In the genomic region with DNA sequence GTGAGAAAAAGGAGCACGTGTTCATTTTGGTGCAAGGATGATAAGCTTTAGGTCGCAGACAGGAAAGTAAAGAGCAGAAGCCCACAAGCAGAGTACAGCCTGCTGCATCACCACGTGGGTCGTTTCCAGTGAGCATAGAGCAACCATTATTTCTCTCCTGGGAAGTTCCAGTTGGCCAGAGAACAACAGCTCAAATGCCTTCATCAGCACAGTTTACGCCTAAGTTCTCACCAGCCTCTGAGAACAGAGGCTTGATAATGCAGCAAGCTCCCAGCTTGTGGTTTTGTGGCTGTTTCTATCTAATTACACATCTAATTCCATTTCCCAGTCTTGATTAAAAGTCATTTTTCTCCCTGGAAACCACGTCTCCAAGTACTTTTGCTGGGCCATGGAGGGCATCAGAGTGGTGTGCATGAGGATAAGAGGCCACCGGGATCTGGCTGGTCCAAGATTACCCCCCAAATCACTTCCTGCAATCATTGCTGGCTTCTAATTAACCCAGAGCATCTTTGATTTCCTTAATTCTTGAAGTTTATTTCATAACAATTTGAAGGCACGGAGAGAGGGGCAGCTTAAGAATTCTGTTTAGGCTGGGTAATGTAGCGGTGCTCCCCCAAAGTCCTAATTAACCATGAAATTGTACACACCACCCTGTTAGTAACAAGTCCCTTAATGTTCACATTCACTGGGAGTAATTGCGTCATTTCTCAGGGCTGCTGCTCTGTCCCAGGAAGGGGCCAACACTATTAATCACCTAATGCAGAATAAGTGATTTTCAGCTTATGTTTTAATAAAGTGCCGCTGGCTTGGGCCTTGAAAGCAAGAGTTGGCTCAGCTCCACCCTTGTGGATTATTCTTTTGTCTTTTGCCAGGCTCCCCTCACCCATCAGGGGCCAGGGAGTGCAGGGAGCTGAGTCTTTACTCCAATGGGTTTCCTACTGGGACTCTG, we compare ENCODE assay signal across 13 mouse cellular contexts.
DNase-seq lines count a peak whose midpoint lies in the region; ATAC-seq and TF ChIP-seq lines count a peak whose summit lies in the region.
"Had no signal": no experiment of that assay in that cellular context is flagged by ENCODE, and none has a peak within 500 bp of the region (broad histone marks: within the 10 kb centered on the region; RNA-seq: fewer than 3 reads in every experiment).

No protein-coding gene starts in this region.

- peak; percentile 68; the same call in 1 of the 2 replicates for ATAC-seq in embryonic facial prominence, embryonic 14.5 days (ENCODE audit: low read depth)
- ATAC-seq in lung, postnatal 0 days = peak; percentile 37
- peak; percentile 75 for ATAC-seq in forebrain, postnatal 0 days
- ATAC-seq in midbrain, postnatal 0 days (ENCODE audit: low FRiP score) = no peak

- no peaks in the 10 kb centered on the region for H3K9me3 ChIP-seq in embryonic facial prominence, embryonic 14.5 days (ENCODE audit: control insufficient read depth, low read length)
- H3K9me3 ChIP-seq in embryonic facial prominence, embryonic 10.5 days = no peaks in the 10 kb centered on the region
- no peaks in the 10 kb centered on the region for H3K9me3 ChIP-seq in lung, postnatal 0 days (ENCODE audit: low read length)
- no peaks in the 10 kb centered on the region for H3K9me3 ChIP-seq in forebrain, postnatal 0 days (ENCODE audit: low read length)
- H3K9me3 ChIP-seq in midbrain, postnatal 0 days (ENCODE audit: low read length) = no peaks in the 10 kb centered on the region
- H3K9me3 ChIP-seq: embryonic facial prominence, embryonic 13.5 days had no signal

- no peak for TF ChIP-seq CTCF in lung, postnatal 0 days (IDR thresholded peaks at IDR 0.05)
- TF ChIP-seq CTCF in forebrain, postnatal 0 days (IDR thresholded peaks at IDR 0.05; ENCODE audit: low read depth) = no peak
- no peak for TF ChIP-seq CTCF in midbrain, postnatal 0 days (IDR thresholded peaks at IDR 0.05)

- H3K27me3 ChIP-seq in embryonic facial prominence, embryonic 14.5 days (replicated peaks; ENCODE audit: control insufficient read depth, insufficient read depth, low read length) = no peaks in the 10 kb centered on the region
- no peaks in the 10 kb centered on the region for H3K27me3 ChIP-seq in embryonic facial prominence, embryonic 10.5 days (replicated peaks; ENCODE audit: low read depth, poor library complexity, severe bottlenecking)
- H3K27me3 ChIP-seq in lung, postnatal 0 days (replicated peaks; ENCODE audit: insufficient read depth, low read length) = no peaks in the 10 kb centered on the region
- H3K27me3 ChIP-seq in forebrain, postnatal 0 days (ENCODE audit: insufficient read depth, low read length) = no peaks in the 10 kb centered on the region
- H3K27me3 ChIP-seq in midbrain, postnatal 0 days (ENCODE audit: insufficient read depth, low read length) = no peaks in the 10 kb centered on the region

- H3K4me1 ChIP-seq in embryonic facial prominence, embryonic 14.5 days (ENCODE audit: control insufficient read depth, insufficient read depth, low read length) = 0 out of 2 replicates have a peak, but pooled peaks cover 3% of the 10 kb centered on the region
- H3K4me1 ChIP-seq in embryonic facial prominence, embryonic 10.5 days = peaks cover 7% of the 10 kb centered on the region; the same call in 1 of the 2 replicates
- H3K4me1 ChIP-seq in lung, postnatal 0 days (ENCODE audit: insufficient read depth, low read depth, low read length) = no peaks in the 10 kb centered on the region
- H3K4me1 ChIP-seq in forebrain, postnatal 0 days (ENCODE audit: insufficient read depth) = no peaks in the 10 kb centered on the region
- H3K4me1 ChIP-seq in midbrain, postnatal 0 days (ENCODE audit: insufficient read depth, low read length) = peaks cover 2% of the 10 kb centered on the region; the same call in 1 of the 2 replicates
- H3K4me1 ChIP-seq: embryonic facial prominence, embryonic 13.5 days had no signal

- no peaks in the 10 kb centered on the region for H3K36me3 ChIP-seq in embryonic facial prominence, embryonic 14.5 days (ENCODE audit: control insufficient read depth, insufficient read depth, low read length)
- no peaks in the 10 kb centered on the region for H3K36me3 ChIP-seq in embryonic facial prominence, embryonic 10.5 days (replicated peaks)
- no peaks in the 10 kb centered on the region for H3K36me3 ChIP-seq in lung, postnatal 0 days (ENCODE audit: insufficient read depth, low read length)
- H3K36me3 ChIP-seq in forebrain, postnatal 0 days (ENCODE audit: insufficient read depth) = no peaks in the 10 kb centered on the region
- H3K36me3 ChIP-seq in midbrain, postnatal 0 days (ENCODE audit: insufficient read depth, low read length) = no peaks in the 10 kb centered on the region
- H3K36me3 ChIP-seq: embryonic facial prominence, embryonic 13.5 days had no signal

- DNase-seq in embryonic facial prominence, embryonic 14.5 days (ENCODE audit: low spot score) = peak; percentile 35
- no peak for DNase-seq in embryonic facial prominence, embryonic 10.5 days (ENCODE audit: low spot score)
- peak; percentile 26 for DNase-seq in lung, postnatal 0 days (ENCODE audit: low spot score)
- no peak for DNase-seq in lung, postnatal 14 days
- DNase-seq in forebrain, postnatal 0 days = peak; percentile 38
- peak; percentile 61 for DNase-seq in midbrain, postnatal 0 days (ENCODE audit: low spot score)
- DNase-seq in natural killer cell, adult 2 months (ENCODE audit: low spot score in 2 of 2) = no peak
- DNase-seq in layer of hippocampus, adult 11-12 months (ENCODE audit: low spot score) = no peak
- DNase-seq: B cell, adult 2 months; kidney, postnatal 25 days; spleen, adult 18-20 months had no signal

- WGBS in embryonic facial prominence, embryonic 14.5 days = 47% methylated on average over 11 of the region's 11 CpGs
- WGBS in embryonic facial prominence, embryonic 10.5 days = 61% methylated on average over 11 of the region's 11 CpGs
- WGBS in lung, postnatal 0 days = 50% methylated on average over 11 of the region's 11 CpGs
- 18% methylated on average over 11 of the region's 11 CpGs for WGBS in forebrain, postnatal 0 days
- WGBS in midbrain, postnatal 0 days = 37% methylated on average over 11 of the region's 11 CpGs

- no peak for TF ChIP-seq EP300 in lung, postnatal 0 days (IDR thresholded peaks at IDR 0.05)

- H3K27ac ChIP-seq in embryonic facial prominence, embryonic 14.5 days (replicated peaks; ENCODE audit: low read depth, low read length) = no peak overlapping the region
- no peak overlapping the region for H3K27ac ChIP-seq in embryonic facial prominence, embryonic 10.5 days (replicated peaks)
- H3K27ac ChIP-seq in lung, postnatal 0 days (ENCODE audit: low read length) = no peak overlapping the region
- H3K27ac ChIP-seq in forebrain, postnatal 0 days (ENCODE audit: low read depth, low read length) = no peak overlapping the region
- H3K27ac ChIP-seq in midbrain, postnatal 0 days (ENCODE audit: low read depth, low read length) = no peak overlapping the region
- H3K27ac ChIP-seq: embryonic facial prominence, embryonic 13.5 days had no signal

- no peak overlapping the region for H3K4me2 ChIP-seq in embryonic facial prominence, embryonic 14.5 days (ENCODE audit: low read depth, low read length)
- H3K4me2 ChIP-seq in lung, postnatal 0 days (replicated peaks; ENCODE audit: low read depth, low read length) = no peak overlapping the region
- no peak overlapping the region for H3K4me2 ChIP-seq in forebrain, postnatal 0 days (ENCODE audit: low read depth)
- H3K4me2 ChIP-seq in midbrain, postnatal 0 days (ENCODE audit: low read depth, low read length, poor library complexity, severe bottlenecking) = no peak overlapping the region
- H3K4me2 ChIP-seq: embryonic facial prominence, embryonic 13.5 days; heart, embryonic 11.5 days had no signal

- H3K9ac ChIP-seq in embryonic facial prominence, embryonic 14.5 days (ENCODE audit: low read depth, low read length) = no peak overlapping the region
- H3K9ac ChIP-seq in lung, postnatal 0 days (replicated peaks; ENCODE audit: low read depth) = no peak overlapping the region
- H3K9ac ChIP-seq in forebrain, postnatal 0 days = no peak overlapping the region
- no peak overlapping the region for H3K9ac ChIP-seq in midbrain, postnatal 0 days (replicated peaks; ENCODE audit: low read length, poor library complexity, severe bottlenecking)
- H3K9ac ChIP-seq: embryonic facial prominence, embryonic 13.5 days had no signal

- H3K4me3 ChIP-seq in embryonic facial prominence, embryonic 14.5 days (ENCODE audit: low read depth, low read length) = no peak overlapping the region
- H3K4me3 ChIP-seq in embryonic facial prominence, embryonic 10.5 days = no peak overlapping the region
- no peak overlapping the region for H3K4me3 ChIP-seq in lung, postnatal 0 days (ENCODE audit: low read depth, low read length)
- no peak overlapping the region for H3K4me3 ChIP-seq in forebrain, postnatal 0 days (ENCODE audit: low read depth, low read length)
- no peak overlapping the region for H3K4me3 ChIP-seq in midbrain, postnatal 0 days (ENCODE audit: low read depth, low read length)
- H3K4me3 ChIP-seq: embryonic facial prominence, embryonic 13.5 days had no signal

Comparison
In these comparisons a context has a peak if more than half of its experiments do, and no peak if none do; other contexts are left out.
1. DNase-seq: peak in embryonic facial prominence, embryonic 14.5 days (single experiment), lung, postnatal 0 days (single experiment), forebrain, postnatal 0 days (single experiment) and midbrain, postnatal 0 days (single experiment); none in embryonic facial prominence, embryonic 10.5 days (single experiment), lung, postnatal 14 days (single experiment), natural killer cell, adult 2 months (0 of 2) and layer of hippocampus, adult 11-12 months (single experiment).